Mouse (Mus musculus) CD8-positive naive resting alpha-beta T cell, adult 57 days (primary cell): ENCODE measurements around the gene Tas2r124. TPM values are rescaled to one million over a fixed set of nuclear protein-coding genes. Genes with fewer than 3 reads are reported as not detected.

Source experiments
- total RNA-seq: library from RNA; stranded (reverse); gene quantifications from one replicate; pipeline ENCODE4 v1.2.4, GENCODE M21; 2023

Gene Tas2r124
- not detected for total RNA-seq

GRCm38 (mm10) chr6:132754430-132754829, at the start of gene Tas2r124:
Tas2r124 (plus strand) TSS chr6:132754730.

GRCm38 (mm10) chr6:132711828-132712227, 42.7 kb upstream of the Tas2r124 start, which contains the start of gene Tas2r122:
Tas2r122 (minus strand) TSS chr6:132711928.

GRCm38 (mm10) chr6:132737935-132738334, 16.6 kb upstream of the Tas2r124 start, which contains the start of gene Tas2r115:
Tas2r115 (minus strand) TSS chr6:132738035.

GRCm38 (mm10) chr6:132761831-132762230, 7.3 kb downstream of the Tas2r124 start, which contains the start of gene Tas2r102:
Tas2r102 (plus strand) TSS chr6:132762131.

GRCm38 (mm10) chr6:132778062-132778461, 23.5 kb downstream of the Tas2r124 start, which contains the start of gene Tas2r136:
Tas2r136 (minus strand) TSS chr6:132778162.

GRCm38 (mm10) chr6:132802518-132802917, 48.0 kb downstream of the Tas2r124 start, which contains the start of gene Tas2r117:
Tas2r117 (plus strand) TSS chr6:132802818.

Other genes starting within 250 kb of the Tas2r124 start
- gene Prh1, start 184.9 kb upstream of the Tas2r124 start, total RNA-seq: not detected
- not detected for gene Prp2, start 158.8 kb upstream of the Tas2r124 start, total RNA-seq
- gene A630073D07Rik, start 103.2 kb upstream of the Tas2r124 start, total RNA-seq: not detected
- gene Tas2r120, start 97.8 kb upstream of the Tas2r124 start, total RNA-seq: not detected
- not detected for gene Tas2r121, start 53.7 kb upstream of the Tas2r124 start, total RNA-seq
- not detected for gene Tas2r122, start 42.8 kb upstream of the Tas2r124 start, total RNA-seq
- gene Tas2r115, start 16.7 kb upstream of the Tas2r124 start, total RNA-seq: not detected
- not detected for gene Tas2r102, start 7.4 kb downstream of the Tas2r124 start, total RNA-seq
- not detected for gene Tas2r136, start 23.4 kb downstream of the Tas2r124 start, total RNA-seq
- gene Tas2r117, start 48.1 kb downstream of the Tas2r124 start, total RNA-seq: not detected
- gene Tas2r123, start 92.4 kb downstream of the Tas2r124 start, total RNA-seq: not detected
- gene Tas2r116, start 100.7 kb downstream of the Tas2r124 start, total RNA-seq: not detected
- not detected for gene Tas2r110, start 113.3 kb downstream of the Tas2r124 start, total RNA-seq
- not detected for gene Tas2r113, start 138.3 kb downstream of the Tas2r124 start, total RNA-seq
- gene Tas2r125, start 154.9 kb downstream of the Tas2r124 start, total RNA-seq: not detected
- not detected for gene Tas2r129, start 196.4 kb downstream of the Tas2r124 start, total RNA-seq
- gene Tas2r131, start 203.2 kb downstream of the Tas2r124 start, total RNA-seq: not detected
- not detected for gene Tas2r109, start 226.2 kb downstream of the Tas2r124 start, total RNA-seq